Mouse (Mus musculus): Measurements from ENCODE around the gene Ceacam19.

Gene Ceacam19

GRCm38 (mm10) chr7:19880754-19881153, 7.0 kb downstream of the Ceacam19 start:
- DNase-seq (ENCODE audit: low spot score): no peak

GRCm38 (mm10) chr7:19876781-19877425, 10.9 kb downstream of the Ceacam19 start:
- DNase-seq (ENCODE audit: low spot score): no peak

GRCm38 (mm10) chr7:19875948-19876682, 11.7 kb downstream of the Ceacam19 start:
- DNase-seq (ENCODE audit: low spot score): no peak

GRCm38 (mm10) chr7:19871943-19872601, 15.7 kb downstream of the Ceacam19 start:
- no peak for DNase-seq (ENCODE audit: low spot score)

- DNase-seq (ENCODE audit: low spot score): no peak
Measured at GRCm38 (mm10) chr7:19871137-19871621, 16.6 kb downstream of the Ceacam19 start.

GRCm38 (mm10) chr7:19867751-19868399, 19.9 kb downstream of the Ceacam19 start:
- DNase-seq (ENCODE audit: low spot score): no peak

- no peak for DNase-seq (ENCODE audit: low spot score)
Measured at GRCm38 (mm10) chr7:19866490-19866889, 21.3 kb downstream of the Ceacam19 start.

GRCm38 (mm10) chr7:19865246-19866036, 22.3 kb downstream of the Ceacam19 start:
- DNase-seq (ENCODE audit: low spot score): no peak

- DNase-seq (ENCODE audit: low spot score): no peak
Measured at GRCm38 (mm10) chr7:19864241-19864640, 23.5 kb downstream of the Ceacam19 start.

- DNase-seq (ENCODE audit: low spot score): no peak
Measured at GRCm38 (mm10) chr7:19861199-19861598, 26.6 kb downstream of the Ceacam19 start, which contains the start of gene Ceacam16. TSS of gene Ceacam16 (minus strand) at chr7:19861299.

GRCm38 (mm10) chr7:19859740-19860139, 28.0 kb downstream of the Ceacam19 start:
- DNase-seq (ENCODE audit: low spot score): no peak

GRCm38 (mm10) chr7:19856283-19856682, 31.5 kb downstream of the Ceacam19 start:
- DNase-seq (ENCODE audit: low spot score): no peak

- DNase-seq (ENCODE audit: low spot score): no peak
Measured at GRCm38 (mm10) chr7:19855663-19856062, 32.1 kb downstream of the Ceacam19 start.

GRCm38 (mm10) chr7:19853526-19853925, 34.2 kb downstream of the Ceacam19 start:
- DNase-seq (ENCODE audit: low spot score): no peak

GRCm38 (mm10) chr7:19851858-19852570, 35.8 kb downstream of the Ceacam19 start, which contains the start of gene Gm19345:
TSS of gene Gm19345 (plus strand) at chr7:19852003.
- no peak for DNase-seq (ENCODE audit: low spot score)

- no peak for DNase-seq (ENCODE audit: low spot score)
Measured at GRCm38 (mm10) chr7:19844521-19845171, 43.1 kb downstream of the Ceacam19 start.

- peak; percentile 64 for DNase-seq (ENCODE audit: low spot score)
Measured at GRCm38 (mm10) chr7:19843561-19843960, 44.2 kb downstream of the Ceacam19 start.

- DNase-seq (ENCODE audit: low spot score): no peak
Measured at GRCm38 (mm10) chr7:19842885-19843504, 44.8 kb downstream of the Ceacam19 start.

GRCm38 (mm10) chr7:19841686-19842413, 45.9 kb downstream of the Ceacam19 start:
- no peak for DNase-seq (ENCODE audit: low spot score)

Data from ovary, postnatal 10 days (tissue).